Mouse (Mus musculus) lung, adult 2 months (tissue): Measurements from ENCODE around the gene Wnt5b. TPM values are rescaled to one million over a fixed set of nuclear protein-coding genes. Genes with fewer than 3 reads are reported as not detected.

Experiments
- DNase-seq: peaks from one replicate; pipeline ENCODE4 v3.0.0; 2022
- H3K4me1 ChIP-seq: fragments of 200-500 bp; 2 replicates; pipeline ENCODE4 v1.6.1; 2011; ENCODE audit warnings: low read length; ENCODE audit not compliant: control insufficient read depth, insufficient read depth
- H3K4me3 ChIP-seq: fragments of 200-500 bp; replicated peaks from 2 replicates; pipeline ENCODE3; 2011; ENCODE audit warnings: low read depth, mild to moderate bottlenecking, control low read depth, low read length; ENCODE audit errors: extremely low read depth
- CTCF ChIP-seq: fragments of 200-500 bp; IDR thresholded peaks from 2 replicates; pipeline ENCODE4 v1.5.1; 2011; ENCODE audit warnings: mild to moderate bottlenecking, low read length, control low read depth; ENCODE audit not compliant: insufficient read depth
- POLR2A ChIP-seq: fragments of 200-500 bp; IDR thresholded peaks from 2 replicates; pipeline ENCODE4 v1.6.1; 2011; ENCODE audit warnings: low read depth, mild to moderate bottlenecking, control low read depth, low read length, borderline replicate concordance; ENCODE audit errors: extremely low read depth
- WGBS: fragments of 180-500 bp; shearing (Covaris S2); methylation state at CpG from one replicate; pipeline ENCODE4 v1.1.7; 2018; 5-methylcytosine and 5-hydroxymethylcytosine counted together
- polyA plus RNA-seq: library from polyadenylated mRNA; depleted of rRNA; stranded (reverse); fragments of >200 nt; gene quantifications from 2 replicates; pipeline ENCODE4 v1.2.3, GENCODE M21; 2012

Wnt5b gene
- polyA plus RNA-seq, 1 experiment: 3.2 TPM

- Histone ChIP-seq H3K4me3 (no peak overlapping the region), H3K4me1 (peaks cover 2% of the 10 kb centered on the region; the same call in 1 of the 2 replicates)
- DNase-seq: no peak
- WGBS: 86% methylated on average over 13 of the region's 13 CpGs
- TF ChIP-seq POLR2A (no peak), CTCF (no peak)
Measured at GRCm38 (mm10) chr6:119429311-119429710, 114.8 kb downstream of the Wnt5b start.

GRCm38 (mm10) chr6:119428611-119429010 is 115.5 kb downstream of the Wnt5b start:
- WGBS: 84% methylated on average over 3 of the region's 3 CpGs
- no peak for DNase-seq

GRCm38 (mm10) chr6:119421001-119421400 is 123.1 kb downstream of the Wnt5b start:
- Histone ChIP-seq H3K4me1 (peaks cover 13% of the 10 kb centered on the region), H3K4me3 (no peak overlapping the region)
- 85% methylated on average over 4 of the region's 4 CpGs for WGBS
- no peak for TF ChIP-seq POLR2A
- no peak for DNase-seq

More at GRCm38 (mm10) chr6:119428611-119429010, 115.5 kb downstream of the Wnt5b start:
- 0 out of 2 replicates have a peak, but pooled peaks have one; percentile 3 for TF ChIP-seq CTCF
- TF ChIP-seq POLR2A: no peak
- Histone ChIP-seq H3K4me1 (peaks cover 2% of the 10 kb centered on the region; the same call in 1 of the 2 replicates), H3K4me3 (no peak overlapping the region)

- TF ChIP-seq CTCF (no peak), POLR2A (no peak)
- Histone ChIP-seq H3K4me3 (no peak overlapping the region), H3K4me1 (peaks cover 13% of the 10 kb centered on the region)
- 96% methylated on average over 5 of the region's 5 CpGs for WGBS
- no peak for DNase-seq
Measured at GRCm38 (mm10) chr6:119420357-119420756, 123.8 kb downstream of the Wnt5b start.

- Histone ChIP-seq H3K4me1 (peaks cover 13% of the 10 kb centered on the region), H3K4me3 (no peak overlapping the region)
- TF ChIP-seq POLR2A: no peak
- no peak for TF ChIP-seq CTCF
- 69% methylated on average over 7 of the region's 7 CpGs for WGBS
- DNase-seq: no peak
Measured at GRCm38 (mm10) chr6:119419412-119419811, 124.7 kb downstream of the Wnt5b start.

GRCm38 (mm10) chr6:119418392-119419251 is 125.5 kb downstream of the Wnt5b start:
- WGBS: 26% methylated on average over 7 of the region's 7 CpGs
- peak; percentile 53 for DNase-seq
- TF ChIP-seq POLR2A (no peak), CTCF (no peak)
- peaks cover 13% of the 10 kb centered on the region for H3K4me1 ChIP-seq
- H3K4me3 ChIP-seq: no peak overlapping the region

GRCm38 (mm10) chr6:119417821-119418220 is 126.3 kb downstream of the Wnt5b start:
- Histone ChIP-seq H3K4me3 (no peak overlapping the region), H3K4me1 (peaks cover 13% of the 10 kb centered on the region)
- 71% methylated on average over 7 of the region's 7 CpGs for WGBS
- TF ChIP-seq CTCF (no peak), POLR2A (no peak)
- no peak for DNase-seq

- TF ChIP-seq CTCF (no peak), POLR2A (peak; percentile 60; the same call in 1 of the 2 replicates)
- WGBS: 6% methylated on average over 12 of the region's 12 CpGs
- DNase-seq: peak; percentile 68
- Histone ChIP-seq H3K4me1 (peaks cover 13% of the 10 kb centered on the region), H3K4me3 (peak within 1 kb of the TSS; percentile 48)
Measured at GRCm38 (mm10) chr6:119417354-119417753, 126.8 kb downstream of the Wnt5b start, which contains the start of gene Adipor2. TSS of gene Adipor2 (minus strand) at chr6:119417704.

GRCm38 (mm10) chr6:119416643-119417042 is 127.5 kb downstream of the Wnt5b start:
- peak overlapping the region; percentile 48 for H3K4me3 ChIP-seq
- DNase-seq: no peak
- 49% methylated on average over 6 of the region's 6 CpGs for WGBS
- peaks cover 13% of the 10 kb centered on the region for H3K4me1 ChIP-seq
- no peak for TF ChIP-seq POLR2A
- TF ChIP-seq CTCF: no peak
